Mouse (Mus musculus) E14TG2a.4 (cell line): Measurements from ENCODE around the gene Apopt1.

Experiments used
- CTCF ChIP-seq: conservative IDR thresholded peaks from 2 replicates; pipeline ENCODE4 v1.5.1; 2014; ENCODE audit warnings: low read length
- NANOG ChIP-seq: IDR thresholded peaks from 2 replicates; pipeline ENCODE4 v1.6.1; 2014; ENCODE audit warnings: borderline replicate concordance, low read length, mixed read lengths
- POU5F1 ChIP-seq: IDR thresholded peaks from 2 replicates; pipeline ENCODE4 v1.6.1; 2014; ENCODE audit warnings: low read length, borderline replicate concordance

GRCm38 (mm10) chr12:111670371-111670971, 42.6 kb upstream of the Apopt1 start:
- no peak for TF ChIP-seq CTCF
- no peak for TF ChIP-seq POU5F1
- no peak for TF ChIP-seq NANOG
